Mouse (Mus musculus): ENCODE data around the gene Olfr498.

Olfr498 gene

DNA sequence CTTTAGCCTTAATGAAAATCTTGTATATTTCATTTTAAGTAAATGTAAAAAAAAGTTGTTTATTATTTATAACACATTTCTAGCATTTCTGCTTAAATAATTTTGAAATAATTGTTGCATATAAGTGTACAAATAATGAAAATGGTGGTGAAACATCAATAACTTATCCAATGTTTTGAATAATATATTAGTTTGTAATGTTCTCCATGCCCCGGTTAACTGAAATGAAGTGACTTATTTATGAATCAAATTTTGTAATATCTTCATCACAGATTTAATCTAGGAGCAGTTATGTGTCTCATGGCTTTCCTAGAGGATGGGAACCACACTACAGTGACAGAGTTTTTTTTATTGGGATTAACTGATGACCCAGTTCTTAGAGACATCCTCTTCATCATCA lies at the start of gene Olfr498:
Gene Olfr498 (plus strand): TSS at position 301 of the 400 bp plus-strand sequence.
- DNase-seq (ENCODE audit: low spot score in 2 of 2), result no peak

DNA sequence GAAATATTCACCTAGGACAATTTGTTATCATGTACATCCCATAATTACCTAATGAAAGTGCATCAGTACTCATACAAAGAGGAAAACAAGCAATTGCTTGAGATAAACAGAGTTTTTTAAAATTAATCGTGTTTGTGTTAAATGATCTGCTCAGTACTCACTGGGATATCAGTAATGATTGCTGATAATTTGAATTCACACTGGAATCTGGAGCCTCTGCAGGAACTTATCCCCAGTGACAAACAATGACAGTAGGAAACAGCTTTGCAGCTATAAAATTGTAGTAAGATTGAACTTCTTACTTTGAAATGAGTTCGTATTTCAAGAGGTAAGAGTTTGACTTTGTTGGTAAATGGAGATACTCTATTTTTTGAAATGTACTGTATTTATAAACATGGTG lies 45.0 kb upstream of the Olfr498 start, which contains the start of gene Olfr497:
Gene Olfr497 (plus strand): TSS at position 301 of the 400 bp plus-strand sequence.
- no peak for DNase-seq (ENCODE audit: low spot score in 2 of 2)
